Mouse (Mus musculus) lung, embryonic 15.5 days (tissue): ENCODE data around the gene Gtse1. TPM values are rescaled to one million over a fixed set of nuclear protein-coding genes. Genes with fewer than 3 reads are reported as not detected.

Experiments used
- ATAC-seq: fragments of 200-750 bp; cut with Nextera tagmentation; 2 replicates; pipeline ENCODE4 v1.8.0; 2017; ENCODE audit warnings: moderate number of reproducible peaks, borderline replicate concordance; ENCODE audit not compliant: low FRiP score, low TSS enrichment; ENCODE audit errors: extremely low read depth
- H3K27ac ChIP-seq: fragments of 300-500 bp; sonication (generic); 2 replicates; pipeline ENCODE4 v1.5.1; 2015; ENCODE audit warnings: moderate library complexity, mild to moderate bottlenecking, inconsistent platforms
- H3K27me3 ChIP-seq: fragments of 300-500 bp; sonication (generic); 2 replicates; pipeline ENCODE4 v1.6.1; 2015; ENCODE audit warnings: inconsistent platforms
- H3K36me3 ChIP-seq: fragments of 300-500 bp; sonication (generic); 2 replicates; pipeline ENCODE4 v1.6.1; 2015; ENCODE audit warnings: inconsistent platforms
- H3K4me1 ChIP-seq: fragments of 300-500 bp; sonication (generic); 2 replicates; pipeline ENCODE4 v1.6.1; 2015; ENCODE audit warnings: inconsistent platforms
- H3K4me2 ChIP-seq: fragments of 300-500 bp; sonication (generic); 2 replicates; pipeline ENCODE4 v1.6.1; 2015; ENCODE audit warnings: inconsistent platforms, mild to moderate bottlenecking, moderate library complexity
- H3K4me3 ChIP-seq: fragments of 300-500 bp; sonication (generic); 2 replicates; pipeline ENCODE4 v1.5.1; 2015; ENCODE audit warnings: mild to moderate bottlenecking, inconsistent platforms
- H3K9ac ChIP-seq: fragments of 300-500 bp; sonication (generic); 2 replicates; pipeline ENCODE4 v1.6.1; 2015; ENCODE audit warnings: inconsistent platforms
- H3K9me3 ChIP-seq: fragments of 300-500 bp; sonication (generic); 2 replicates; pipeline ENCODE4 v1.6.1; 2016; ENCODE audit warnings: inconsistent platforms
- WGBS: fragments of 180-500 bp; shearing (Covaris S2); methylation state at CpG from one replicate; pipeline ENCODE4 v1.1.7; 2015; 5-methylcytosine and 5-hydroxymethylcytosine counted together
- polyA plus RNA-seq: library from polyadenylated mRNA; unstranded; fragments of >200 nt; fragmentation: Nextera tagmentation; extraction: Ambion mirVana; gene quantifications from 2 replicates; pipeline ENCODE4 v1.2.1, GENCODE M21; 2015

The Gtse1 gene
- polyA plus RNA-seq, 1 experiment from 2014 or later: 31.6 TPM

DNA sequence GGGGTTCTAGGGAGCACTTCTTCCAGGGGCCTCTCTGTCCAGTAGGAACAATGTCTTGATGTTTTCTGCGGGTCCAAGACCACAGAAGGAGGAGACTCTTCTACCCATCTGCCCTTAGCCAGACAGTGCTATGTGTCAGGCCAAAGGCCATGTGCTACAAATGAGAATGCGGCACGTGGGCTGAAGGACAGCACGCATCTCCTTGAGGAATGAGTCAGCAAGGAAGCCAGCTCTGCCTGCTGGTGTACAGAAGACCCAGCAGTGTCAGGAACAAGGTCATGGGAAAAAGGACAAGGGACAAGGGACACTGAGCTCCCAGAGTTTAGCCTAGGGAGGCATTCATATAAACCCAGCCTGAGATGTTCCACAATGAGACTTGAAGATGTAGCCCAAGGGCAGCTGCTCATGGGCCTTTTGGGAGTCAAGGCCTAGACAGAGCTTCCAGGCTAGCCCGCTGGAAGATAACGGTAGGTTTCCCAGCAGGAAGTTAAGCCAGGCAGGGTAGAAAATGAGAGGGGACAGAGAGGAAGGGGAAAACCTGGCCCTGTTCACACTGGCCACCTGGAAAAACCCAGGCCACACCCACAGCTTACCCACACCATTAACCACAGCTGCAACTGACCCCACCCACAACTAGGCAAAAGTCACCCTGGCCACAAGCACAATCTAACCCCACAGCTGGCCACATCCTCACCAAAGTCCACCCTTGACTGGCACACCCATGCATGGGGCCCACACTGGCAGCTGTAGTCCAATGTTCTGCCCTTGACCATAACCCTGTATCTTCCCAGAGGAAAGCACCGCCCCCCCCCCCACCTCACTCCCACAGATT is 49.3 kb downstream of the Gtse1 start:
- H3K9ac ChIP-seq: no peak overlapping the region
- no peak for ATAC-seq
- H3K27me3 ChIP-seq: no peaks in the 10 kb centered on the region
- WGBS: 81% methylated on average over 7 of the region's 7 CpGs
- peaks cover 4% of the 10 kb centered on the region; the same call in 1 of the 2 replicates for H3K4me1 ChIP-seq
- no peak overlapping the region for H3K4me2 ChIP-seq
- H3K27ac ChIP-seq: no peak overlapping the region
- H3K36me3 ChIP-seq: no peaks in the 10 kb centered on the region
- no peaks in the 10 kb centered on the region for H3K9me3 ChIP-seq
- no peak overlapping the region for H3K4me3 ChIP-seq

- no peaks in the 10 kb centered on the region for H3K36me3 ChIP-seq
- no peaks in the 10 kb centered on the region for H3K27me3 ChIP-seq
- WGBS: 71% methylated on average over 3 of the region's 3 CpGs
- H3K9ac ChIP-seq: no peak overlapping the region
- no peak for ATAC-seq
- H3K4me3 ChIP-seq: no peak overlapping the region
- H3K4me1 ChIP-seq: peaks cover 4% of the 10 kb centered on the region; the same call in 1 of the 2 replicates
- no peaks in the 10 kb centered on the region for H3K9me3 ChIP-seq
- H3K4me2 ChIP-seq: no peak overlapping the region
- peak overlapping the region; percentile 43; the same call in 1 of the 2 replicates for H3K27ac ChIP-seq
Observed at GRCm38 (mm10) chr15:85909492-85909829, 49.9 kb downstream of the Gtse1 start.

DNA sequence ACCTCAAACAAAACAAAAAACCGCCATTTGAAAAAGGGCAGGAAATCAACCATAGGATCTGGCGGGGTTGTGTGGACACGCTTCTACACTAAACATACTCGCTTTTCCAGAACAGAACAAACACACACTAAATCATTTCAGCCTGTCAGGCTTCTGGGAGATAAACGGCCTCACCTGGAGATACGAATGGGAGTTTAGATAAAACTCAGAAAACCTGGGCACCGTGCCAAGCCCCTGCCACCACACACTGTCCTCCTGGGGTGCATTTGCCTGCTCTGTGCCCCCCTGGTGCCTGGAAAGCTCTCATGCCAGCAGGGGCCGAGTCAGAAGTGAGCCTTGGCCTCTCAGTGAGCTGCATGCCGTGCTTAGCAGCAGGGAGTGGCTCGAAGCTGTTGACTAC is 50.4 kb downstream of the Gtse1 start:
- 20% methylated on average over 10 of the region's 10 CpGs for WGBS
- ATAC-seq: 0 out of 2 replicates have a peak, but pooled peaks have one; percentile 4
- H3K9ac ChIP-seq: no peak overlapping the region

DNA sequence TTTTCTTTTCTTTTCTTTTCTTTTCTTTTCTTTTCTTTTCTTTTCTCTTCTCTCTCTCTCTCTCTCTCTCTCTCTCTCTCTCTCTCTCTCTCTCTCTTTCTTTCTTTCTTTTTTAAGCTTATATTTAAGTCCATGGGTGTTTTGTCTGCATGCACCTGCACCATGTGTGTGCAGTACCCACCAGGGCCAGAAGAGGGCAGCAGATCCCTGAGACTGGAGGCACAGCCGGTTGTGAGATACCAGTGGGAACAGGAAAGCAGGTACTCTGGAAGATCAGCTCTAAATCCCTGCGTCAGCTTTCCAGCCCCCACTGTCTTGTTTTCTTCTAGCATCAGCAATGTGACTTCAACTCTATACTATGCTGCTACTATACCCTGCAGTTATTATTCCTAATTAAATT is 54.1 kb downstream of the Gtse1 start:
- Histone ChIP-seq H3K27ac (no peak overlapping the region), H3K9me3 (no peaks in the 10 kb centered on the region), H3K9ac (no peak overlapping the region), H3K4me1 (peaks cover 4% of the 10 kb centered on the region; the same call in 1 of the 2 replicates), H3K36me3 (0 out of 2 replicates have a peak, but pooled peaks cover 3% of the 10 kb centered on the region), H3K4me2 (no peak overlapping the region), H3K4me3 (no peak overlapping the region), H3K27me3 (no peaks in the 10 kb centered on the region)
- WGBS: 29% methylated on average over 2 of the region's 2 CpGs
- ATAC-seq: no peak

More for the DNA sequence above, 50.4 kb downstream of the Gtse1 start:
- Histone ChIP-seq H3K4me2 (no peak overlapping the region), H3K9me3 (no peaks in the 10 kb centered on the region), H3K27ac (peak overlapping the region; percentile 43), H3K4me1 (peaks cover 4% of the 10 kb centered on the region; the same call in 1 of the 2 replicates), H3K36me3 (no peaks in the 10 kb centered on the region), H3K27me3 (no peaks in the 10 kb centered on the region), H3K4me3 (no peak overlapping the region)

DNA sequence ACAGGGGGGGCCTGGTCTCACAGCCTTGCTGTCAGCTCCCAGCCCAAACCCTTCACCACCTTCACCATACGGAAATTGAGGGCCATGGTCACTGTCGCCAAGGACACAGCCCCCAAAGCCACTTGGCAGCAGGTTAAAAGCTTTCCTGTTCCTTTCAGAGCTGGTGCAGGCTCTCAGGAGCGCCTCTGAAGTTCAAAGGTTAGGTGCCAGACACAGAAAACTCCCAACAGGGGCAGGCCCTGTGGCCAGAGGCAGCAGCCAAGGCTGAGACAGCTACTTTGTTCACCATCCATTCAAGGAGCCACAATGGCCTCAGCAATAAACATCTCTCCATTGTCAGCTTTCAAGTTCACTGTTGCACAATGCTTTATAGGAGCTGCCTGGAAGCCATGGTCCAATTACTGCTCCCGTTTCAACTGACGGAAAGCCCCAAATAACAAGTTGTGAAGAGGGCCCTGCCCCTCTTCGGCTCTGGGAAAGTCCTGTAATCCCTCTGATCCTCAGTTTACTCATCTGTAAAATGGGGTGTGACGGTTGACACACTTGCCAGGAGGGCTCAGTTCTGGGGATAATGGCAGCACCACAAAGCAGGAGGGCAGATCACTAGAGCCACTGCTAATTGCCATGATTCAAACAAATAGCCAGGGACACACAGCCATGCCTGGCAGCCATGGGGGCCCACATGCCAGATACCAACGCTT is 59.8 kb downstream of the Gtse1 start:
- 0 out of 2 replicates have a peak, but pooled peaks cover 10% of the 10 kb centered on the region for H3K36me3 ChIP-seq
- H3K27ac ChIP-seq: no peak overlapping the region
- no peak overlapping the region for H3K9ac ChIP-seq
- no peaks in the 10 kb centered on the region for H3K9me3 ChIP-seq
- H3K27me3 ChIP-seq: no peaks in the 10 kb centered on the region
- WGBS: 61% methylated on average over 8 of the region's 8 CpGs
- no peak overlapping the region for H3K4me3 ChIP-seq
- H3K4me2 ChIP-seq: no peak overlapping the region
- ATAC-seq: no peak
- H3K4me1 ChIP-seq: no peaks in the 10 kb centered on the region

- Histone ChIP-seq H3K27ac (no peak overlapping the region), H3K36me3 (0 out of 2 replicates have a peak, but pooled peaks cover 10% of the 10 kb centered on the region)
Observed at GRCm38 (mm10) chr15:85919892-85920248, 60.3 kb downstream of the Gtse1 start.

DNA sequence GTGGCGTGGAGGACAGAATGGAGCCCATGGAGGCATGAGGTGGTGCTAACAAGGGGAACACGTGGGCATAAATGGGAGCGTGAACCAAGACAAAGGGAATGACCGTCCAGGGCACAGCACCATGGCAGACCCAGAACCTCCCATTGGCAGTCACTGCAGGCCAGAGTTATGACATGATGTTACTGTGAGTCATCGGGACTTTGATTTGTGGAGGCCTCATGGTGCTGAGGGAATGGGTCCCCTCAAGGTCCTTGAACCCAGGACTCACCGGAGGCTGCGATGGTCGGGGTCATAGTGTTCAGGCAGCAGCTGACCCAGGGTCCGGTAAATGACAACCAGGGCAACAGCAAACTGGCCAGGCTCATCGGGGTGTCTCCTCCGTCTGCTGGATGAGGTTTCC is 62.3 kb downstream of the Gtse1 start:
- H3K4me2 ChIP-seq: no peak overlapping the region
- H3K4me3 ChIP-seq: no peak overlapping the region
- 88% methylated on average over 11 of the region's 11 CpGs for WGBS
- no peak for ATAC-seq
- no peak overlapping the region for H3K27ac ChIP-seq
- H3K27me3 ChIP-seq: no peaks in the 10 kb centered on the region
- no peak overlapping the region for H3K9ac ChIP-seq
- H3K4me1 ChIP-seq: no peaks in the 10 kb centered on the region
- H3K36me3 ChIP-seq: 0 out of 2 replicates have a peak, but pooled peaks cover 10% of the 10 kb centered on the region
- H3K9me3 ChIP-seq: no peaks in the 10 kb centered on the region

More at GRCm38 (mm10) chr15:85919892-85920248, 60.3 kb downstream of the Gtse1 start:
- no peak for ATAC-seq
- Histone ChIP-seq H3K4me2 (no peak overlapping the region), H3K4me1 (no peaks in the 10 kb centered on the region), H3K9me3 (no peaks in the 10 kb centered on the region), H3K4me3 (no peak overlapping the region), H3K27me3 (no peaks in the 10 kb centered on the region), H3K9ac (no peak overlapping the region)
- WGBS: 70% methylated on average over 8 of the region's 8 CpGs

Other genes with a start within 250 kb of the Gtse1 start
- gene Ppara, start 124.8 kb upstream of the Gtse1 start, polyA plus RNA-seq: 4.3 and 4.9 TPM in 2 replicates
- gene Cdpf1, start 48.0 kb upstream of the Gtse1 start, polyA plus RNA-seq: 35.7 and 36.3 TPM in 2 replicates
- 0.11 and 0.15 TPM in 2 replicates for gene Pkdrej, start 38.0 kb upstream of the Gtse1 start, polyA plus RNA-seq
- 4.8 and 6.0 TPM in 2 replicates for gene Ttc38, start 27.4 kb upstream of the Gtse1 start, polyA plus RNA-seq
- 35.4 and 40.5 TPM in 2 replicates for gene Trmu, start 19.6 kb downstream of the Gtse1 start, polyA plus RNA-seq
- 4.3 and 4.8 TPM in 2 replicates for gene Celsr1, start 174.0 kb downstream of the Gtse1 start, polyA plus RNA-seq
- 12.9 and 14.6 TPM in 2 replicates for gene Gramd4, start 197.9 kb downstream of the Gtse1 start, polyA plus RNA-seq